Mouse (Mus musculus) ovary, postnatal 14 days (tissue): ENCODE measurements around the gene Runx1.

Experiments
- DNase-seq: peaks from one replicate; pipeline ENCODE4 v3.0.0; 2022; ENCODE audit warnings: low spot score

Runx1 gene

GRCm38 (mm10) chr16:92825908-92826650, at the start of gene Runx1:
Gene Runx1 (minus strand): TSS chr16:92826149.
- no peak for DNase-seq

GRCm38 (mm10) chr16:92874015-92874414, 48.1 kb upstream of the Runx1 start:
- DNase-seq = no peak

GRCm38 (mm10) chr16:92871728-92872127, 45.8 kb upstream of the Runx1 start:
- no peak for DNase-seq

DNA sequence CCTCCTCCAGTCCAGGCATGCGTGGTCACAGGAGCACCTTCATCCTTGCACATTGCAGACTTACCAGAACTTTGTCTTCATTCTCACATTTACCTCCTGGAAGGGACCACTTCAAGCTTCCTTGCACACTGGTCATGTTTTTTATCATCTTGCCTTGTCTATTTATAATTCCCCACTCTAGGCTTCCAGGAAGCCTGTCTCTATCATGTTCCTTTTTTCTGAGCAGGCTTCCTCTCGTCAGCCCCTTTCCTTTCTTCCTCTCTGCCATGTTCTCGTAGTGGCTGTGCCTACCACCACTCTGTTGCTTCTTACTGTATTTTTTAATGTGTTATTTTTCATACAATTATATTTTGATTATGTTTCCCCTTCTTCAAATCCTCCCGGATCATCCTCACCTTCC, 42.6 kb upstream of the Runx1 start:
- no peak for DNase-seq

- DNase-seq = no peak
These were observed 41.4 kb upstream of the Runx1 start for GRCm38 (mm10) chr16:92867261-92867935.

DNA sequence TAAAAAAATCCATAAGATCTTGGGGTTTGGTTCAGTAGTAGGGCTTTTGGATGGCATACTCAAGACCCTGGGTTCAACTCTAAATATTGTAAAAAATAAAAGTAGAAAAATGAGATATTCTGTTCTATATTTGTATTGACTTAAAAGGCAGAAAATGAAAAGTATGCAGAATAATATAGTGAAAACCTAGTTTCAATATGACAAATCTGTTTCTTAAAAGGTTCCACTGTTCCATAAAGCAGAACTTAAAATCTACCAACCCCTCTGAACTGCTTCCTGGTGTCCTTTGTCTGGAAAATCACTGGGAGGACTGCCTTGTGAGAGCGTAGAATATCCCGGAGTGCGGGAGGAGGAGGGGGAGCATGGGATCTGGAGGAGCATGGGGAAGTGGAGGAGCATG, 39.4 kb upstream of the Runx1 start:
- DNase-seq = no peak

DNA sequence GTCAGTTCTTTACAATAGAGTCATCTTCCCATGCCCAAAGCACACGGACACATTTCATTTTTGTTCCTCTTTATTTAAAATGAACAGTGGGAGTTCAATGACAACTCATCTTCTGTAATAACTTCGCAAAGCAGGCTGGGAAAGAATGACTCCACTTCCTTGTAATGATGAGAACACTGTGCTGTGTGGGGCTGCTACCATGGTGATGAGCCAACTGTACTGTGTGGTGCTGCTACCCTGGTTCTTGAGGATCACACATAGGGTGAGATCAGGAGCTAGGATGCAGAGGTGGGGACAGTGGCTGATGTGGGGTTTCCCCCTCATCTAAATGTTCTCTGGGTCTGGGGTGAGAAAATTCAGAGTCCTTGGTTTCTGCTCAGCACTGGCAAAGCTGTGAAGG, 38.2 kb upstream of the Runx1 start:
- no peak for DNase-seq

DNA sequence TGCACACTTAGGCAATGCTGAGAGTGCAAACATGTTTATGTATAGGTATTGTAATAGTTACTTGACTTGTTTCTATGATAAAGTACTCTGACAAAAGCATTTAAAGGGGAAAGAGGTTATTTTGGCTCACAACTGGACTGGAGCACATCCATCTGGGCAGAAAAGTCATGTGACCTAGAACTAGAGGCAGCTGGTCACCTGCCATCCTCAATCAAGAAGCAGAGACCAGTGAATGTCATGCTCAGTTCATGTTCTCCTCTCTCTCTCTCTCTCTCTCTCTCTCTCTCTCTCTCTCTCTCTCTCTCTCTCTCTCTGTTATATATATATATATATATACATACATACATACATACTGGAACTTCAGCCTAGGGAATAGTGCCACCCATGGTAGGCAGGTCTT, 37.2 kb upstream of the Runx1 start:
- DNase-seq = no peak

DNA sequence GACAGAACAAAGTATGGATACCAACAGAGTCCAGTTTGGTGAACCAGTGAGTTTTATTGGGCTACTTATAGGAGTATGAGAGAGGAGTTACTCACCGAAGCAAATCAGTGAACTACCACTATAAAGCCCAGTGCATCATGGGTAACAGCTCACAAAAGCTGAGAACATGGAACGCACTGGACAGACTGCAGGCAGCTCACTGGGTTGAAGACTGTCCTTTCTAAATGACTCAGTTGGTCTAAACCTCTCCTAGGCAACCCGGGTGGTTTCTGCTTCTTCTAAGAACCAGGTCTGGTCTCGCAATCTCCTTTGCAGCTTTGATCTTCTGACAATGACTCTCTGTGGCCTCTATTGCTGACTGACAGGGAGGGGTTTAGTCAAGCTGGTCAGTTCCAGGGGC, 36.5 kb upstream of the Runx1 start:
- DNase-seq = no peak

DNA sequence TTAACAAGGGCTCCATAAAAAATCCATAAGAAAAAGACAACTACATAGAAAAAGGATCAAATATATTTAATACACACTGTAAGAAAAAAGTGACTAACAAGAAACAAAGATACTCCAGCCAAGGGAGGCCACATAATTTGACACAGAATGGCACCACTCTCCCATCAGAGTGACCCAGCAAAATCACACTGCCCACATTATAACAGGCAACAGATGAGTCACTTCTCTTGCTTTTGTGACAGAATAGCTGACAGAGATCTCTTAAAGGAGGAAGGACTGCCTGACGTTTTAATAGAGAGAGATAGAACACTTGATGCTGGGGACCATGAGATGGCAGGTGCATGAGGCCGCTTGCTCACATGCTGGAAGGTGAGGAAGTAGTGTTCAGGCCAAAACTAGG, 35.6 kb upstream of the Runx1 start:
- DNase-seq = no peak

DNA sequence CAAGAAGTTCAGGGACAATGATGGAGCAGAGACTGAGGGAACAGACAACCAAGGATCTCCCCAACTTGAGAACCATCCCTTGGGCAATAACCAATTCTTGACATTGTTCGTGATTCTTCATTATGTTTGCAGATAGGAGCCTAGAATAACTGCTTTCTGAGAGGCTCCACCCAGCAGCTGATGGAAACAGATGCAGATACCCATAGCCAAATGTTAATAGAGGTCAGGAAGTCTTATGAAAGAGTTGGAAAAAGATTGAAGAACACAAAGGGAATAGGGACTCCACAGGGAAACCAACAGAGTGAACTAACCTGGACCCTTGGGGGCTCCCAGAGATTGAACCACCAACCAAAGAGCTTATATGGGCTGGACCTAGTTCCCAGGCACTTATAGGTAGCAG, 34.7 kb upstream of the Runx1 start:
- no peak for DNase-seq

DNA sequence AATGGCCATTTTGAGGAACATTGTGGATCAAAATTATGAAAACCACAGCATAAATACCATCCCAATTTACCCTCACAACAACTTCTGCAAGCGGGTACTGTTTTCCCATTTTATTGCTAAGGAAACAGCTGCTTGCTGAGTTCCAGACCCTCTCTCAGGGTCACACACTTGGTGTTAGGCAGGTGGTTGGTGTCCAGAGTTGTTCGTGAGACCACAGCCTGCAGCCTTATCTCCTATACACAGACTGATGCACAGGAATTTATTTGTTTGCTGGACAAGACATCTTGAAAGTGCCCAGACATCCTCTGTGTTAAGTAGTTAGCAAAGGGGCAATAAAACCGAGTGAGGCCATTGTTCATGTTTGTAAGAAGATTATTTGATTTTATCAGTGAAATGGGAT, 30.8 kb upstream of the Runx1 start:
- no peak for DNase-seq

DNA sequence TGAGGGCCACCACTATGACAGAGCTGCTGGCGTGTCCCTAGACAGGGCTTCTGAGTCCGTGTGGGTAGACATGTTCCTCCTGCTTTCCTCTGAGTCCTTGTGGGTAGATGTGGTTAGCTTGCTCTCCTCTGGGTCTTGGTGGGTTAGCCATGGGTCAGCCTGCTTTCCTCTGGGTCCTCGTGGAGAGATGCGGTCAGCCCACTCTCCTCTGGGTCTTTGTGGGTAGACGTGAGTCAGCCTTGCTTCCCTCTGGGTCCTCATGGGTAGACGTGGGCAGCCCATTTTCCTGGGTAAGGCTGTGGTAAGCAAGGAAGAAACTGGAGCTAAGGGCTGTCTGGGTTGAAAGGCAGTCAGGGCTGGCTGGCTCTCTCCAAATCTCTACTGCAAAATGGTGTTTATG, 26.3 kb upstream of the Runx1 start:
- DNase-seq = no peak

DNA sequence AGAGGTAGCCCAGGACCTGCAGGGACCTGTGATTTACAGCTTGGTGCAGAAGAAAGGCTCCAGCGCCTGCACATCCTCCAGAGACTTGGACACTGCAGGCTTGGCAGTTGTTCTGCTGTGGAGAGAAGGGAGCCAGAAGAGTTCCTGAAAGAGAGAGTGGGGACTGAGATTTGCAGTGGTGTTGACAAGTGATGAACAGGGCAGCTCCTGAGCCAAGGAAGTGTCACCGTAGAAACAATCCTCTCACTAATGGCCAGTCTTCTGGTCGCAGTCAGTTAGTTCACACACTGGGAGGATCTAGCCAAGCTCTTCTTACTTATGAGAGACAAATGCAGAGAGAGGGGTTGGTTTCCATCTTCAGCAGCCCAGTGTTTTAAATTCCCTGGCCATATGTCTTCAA, 24.5 kb upstream of the Runx1 start:
- no peak for DNase-seq

DNA sequence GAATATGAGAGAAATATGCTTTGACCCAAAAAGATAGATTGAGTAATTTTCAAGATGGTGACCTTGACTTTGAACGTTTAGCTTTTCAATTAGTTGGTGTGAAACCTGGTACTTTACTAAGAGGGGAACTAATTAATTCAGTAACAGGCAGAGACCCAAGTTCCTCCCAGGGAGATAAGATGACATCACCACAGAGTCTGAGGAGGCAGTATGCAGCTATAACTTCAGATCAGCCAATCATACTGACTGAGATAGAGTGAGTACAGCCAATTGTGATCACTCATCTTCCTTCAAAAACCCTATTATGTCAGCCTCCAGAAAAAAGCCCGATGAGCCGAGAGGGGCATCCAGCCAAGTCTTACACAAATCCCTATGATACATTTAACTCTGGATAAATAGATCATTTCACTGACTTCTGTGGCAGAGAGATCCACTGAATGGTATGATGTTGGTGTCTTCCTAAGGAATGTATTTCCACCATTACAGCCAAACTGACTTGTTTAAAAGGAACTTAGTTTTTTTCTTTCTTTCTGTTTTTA, 21.9 kb upstream of the Runx1 start:
- DNase-seq = no peak

DNA sequence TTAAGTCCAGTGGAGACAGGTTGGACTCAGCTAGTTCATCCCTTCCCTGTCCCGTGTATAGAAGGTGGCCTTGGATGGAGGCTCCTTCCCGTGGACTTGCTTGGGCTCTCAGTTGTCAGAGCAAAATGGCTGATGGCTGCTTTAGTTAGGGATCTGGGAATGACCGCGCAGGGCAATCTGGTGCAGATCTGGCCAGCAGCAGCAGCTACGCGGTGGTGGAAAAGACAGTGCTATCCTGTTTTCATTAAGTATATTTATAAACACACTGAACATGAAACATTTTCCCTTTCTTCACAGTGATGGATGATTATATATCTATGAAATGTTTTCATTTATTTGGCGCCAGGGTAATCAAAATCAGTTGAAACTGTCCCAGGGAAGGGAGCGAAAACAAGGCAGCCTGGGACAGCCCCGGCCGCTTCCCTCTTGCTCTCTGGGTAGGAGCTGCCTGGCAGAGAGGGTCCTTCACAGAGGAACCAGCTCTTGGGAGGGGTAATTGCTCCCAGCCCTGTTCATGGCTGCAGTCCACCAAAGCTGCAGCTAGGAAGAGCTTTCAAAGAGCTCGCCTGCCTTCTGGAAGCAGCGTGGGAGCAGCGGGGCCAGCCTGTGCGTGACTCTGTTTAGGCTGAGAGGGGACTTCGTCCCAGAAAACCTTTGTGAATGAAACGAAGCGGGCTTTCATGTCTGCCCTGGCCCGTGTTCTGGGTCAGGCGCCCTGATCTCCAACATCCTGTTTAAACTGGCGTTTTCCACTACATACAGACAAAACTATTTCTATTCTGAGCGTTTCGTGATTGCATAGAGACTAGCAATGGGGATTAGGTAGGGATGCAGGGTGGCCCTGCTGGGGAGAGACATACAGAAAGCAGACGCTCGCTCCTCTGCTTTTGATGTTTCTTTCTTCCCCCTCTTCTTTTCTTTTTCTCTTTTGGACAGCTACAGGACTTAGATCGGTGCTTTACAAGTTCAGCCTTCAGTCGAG, 19.6 kb upstream of the Runx1 start:
- no peak for DNase-seq

DNA sequence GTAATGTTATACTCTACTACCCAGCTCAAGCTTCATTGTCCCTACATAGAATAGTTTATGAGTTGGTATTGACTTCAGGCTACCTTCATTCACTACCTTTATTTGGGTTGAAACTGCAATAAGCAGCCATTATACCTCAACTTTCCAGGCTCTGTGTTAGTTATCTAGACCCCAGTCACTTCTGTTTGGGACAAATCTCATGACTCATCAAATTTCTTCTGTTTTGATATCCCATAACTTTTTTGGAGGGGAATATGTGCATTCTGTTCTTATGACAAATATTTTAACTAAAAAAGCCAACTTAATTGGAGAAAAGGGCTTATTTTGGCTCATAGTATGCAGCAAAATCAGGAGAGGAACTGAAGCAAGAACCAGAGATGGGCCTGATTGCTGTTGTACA, 12.8 kb upstream of the Runx1 start:
- DNase-seq = no peak

DNA sequence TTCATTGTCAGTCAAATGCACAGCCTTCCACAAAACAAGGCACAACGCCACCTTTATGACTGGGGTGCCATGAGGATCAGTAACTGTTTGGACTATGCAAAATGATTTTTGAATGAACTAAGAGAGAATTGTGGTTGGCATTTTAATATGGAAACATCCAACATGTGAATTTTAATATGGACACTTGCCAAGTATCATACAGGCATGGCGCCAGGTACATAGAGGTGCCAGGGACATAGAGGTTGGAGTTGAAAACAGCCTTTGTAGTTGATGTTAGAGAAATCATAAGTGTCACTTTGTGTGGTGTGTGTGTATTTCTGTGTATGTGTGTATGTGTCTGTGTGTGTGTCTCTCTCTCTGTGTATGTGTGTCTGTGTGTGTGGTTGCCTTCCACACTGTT, 5.4 kb upstream of the Runx1 start:
- DNase-seq = no peak

DNA sequence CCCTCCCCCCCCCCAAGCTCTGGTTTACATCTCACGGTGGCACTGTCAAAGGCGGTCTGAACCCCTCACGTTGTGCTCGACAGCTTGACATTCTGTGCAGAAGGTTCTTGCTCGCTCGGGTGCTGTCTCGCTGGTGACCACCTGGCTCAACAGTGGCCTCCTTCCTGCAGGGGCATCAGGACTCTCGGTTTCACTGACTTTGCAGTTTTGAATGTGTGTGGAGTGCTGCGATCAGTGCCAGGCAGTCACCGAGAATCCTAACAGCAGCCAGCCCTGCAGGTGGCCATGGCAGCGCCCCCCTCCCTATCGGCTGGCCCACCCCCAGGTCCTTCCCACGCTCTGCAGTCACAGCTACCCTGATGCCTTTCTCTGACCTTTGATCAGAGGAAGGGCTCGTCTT, 4.5 kb upstream of the Runx1 start:
- DNase-seq = no peak

- DNase-seq = no peak
These were observed 2.4 kb upstream of the Runx1 start for GRCm38 (mm10) chr16:92828308-92828862.

DNA sequence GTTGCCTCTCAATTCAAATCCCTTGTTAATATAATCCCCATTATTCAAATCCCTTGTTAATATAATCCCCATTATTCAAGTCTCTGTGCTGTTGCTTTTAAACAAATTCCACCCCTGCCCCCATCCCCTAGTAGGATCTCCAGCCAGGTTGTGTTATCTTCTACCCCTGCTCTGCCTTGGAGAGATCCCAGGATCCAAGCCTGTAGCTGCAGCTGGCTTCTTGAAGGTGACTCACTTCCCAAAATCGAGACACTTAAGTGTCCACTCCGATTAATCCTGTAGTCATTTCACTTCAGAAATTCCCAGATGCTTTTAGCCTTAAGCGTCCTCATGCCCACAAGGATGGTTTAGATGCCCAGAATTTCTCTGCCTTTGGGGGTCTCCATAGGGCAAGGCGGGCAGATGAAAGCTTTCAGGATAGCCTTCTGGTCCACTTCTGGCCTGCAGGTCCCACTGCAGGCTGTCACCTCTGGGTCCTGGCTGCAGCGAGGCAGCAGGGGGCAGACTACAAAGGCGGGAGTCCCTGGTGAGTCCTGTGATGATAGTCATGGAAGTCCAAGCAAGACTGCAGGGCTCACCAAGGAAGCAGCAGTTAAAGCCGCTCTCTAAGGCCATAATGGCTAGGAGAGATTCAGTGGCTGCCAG, 1.8 kb upstream of the Runx1 start:
- DNase-seq = no peak

DNA sequence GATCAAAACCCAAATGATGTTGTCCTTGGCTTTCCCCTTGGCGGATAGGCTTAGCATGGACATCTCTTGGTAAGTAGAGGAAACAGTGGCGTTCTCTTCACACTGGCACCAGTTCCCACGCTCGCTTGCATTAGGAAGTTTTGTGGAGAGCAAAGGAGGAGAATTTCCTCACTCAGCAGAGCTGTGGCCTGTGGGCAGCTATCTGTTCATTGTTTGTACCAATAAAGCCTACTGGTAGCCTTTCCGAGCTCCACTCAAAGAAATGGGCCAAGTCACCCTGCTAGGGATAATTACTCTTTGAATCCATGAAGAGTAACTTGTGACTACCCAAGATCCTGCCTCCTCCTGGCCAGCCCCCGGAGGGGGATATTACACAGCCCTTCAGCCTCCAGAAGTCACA, 734 bp upstream of the Runx1 start:
- no peak for DNase-seq
